ENCODE assay signal across 14 mouse cellular contexts in genomic region chr8:120902346-120902745, GRCm38 (mm10).
A peak's percentile ranks its signal among the peaks of the same experiment; 100 is the strongest.
DNase-seq lines count a peak whose midpoint lies in the region; ATAC-seq and TF ChIP-seq lines count a peak whose summit lies in the region.
"Had no signal": no experiment of that assay in that cellular context is flagged by ENCODE, and none has a peak within 500 bp of the region (broad histone marks: within the 10 kb centered on the region; RNA-seq: fewer than 3 reads in every experiment).

No protein-coding gene starts in this region.

- TF ChIP-seq CTCF in lung, embryonic 14.5 days (IDR thresholded peaks at IDR 0.05; ENCODE audit: low read depth), result no peak
- TF ChIP-seq CTCF in stomach, postnatal 0 days (IDR thresholded peaks at IDR 0.05; ENCODE audit: low read depth), result no peak

- H3K4me2 ChIP-seq in lung, embryonic 14.5 days, result no peak overlapping the region; the same call in 1 of the 2 replicates
- peak overlapping the region; percentile 17; the same call in 1 of the 2 replicates for H3K4me2 ChIP-seq in limb, embryonic 13.5 days (replicated peaks)
- no peak overlapping the region for H3K4me2 ChIP-seq in stomach, postnatal 0 days (replicated peaks; ENCODE audit: low read depth)
- H3K4me2 ChIP-seq: heart, embryonic 13.5 days; liver, embryonic 15.5 days had no signal

- no peak for ATAC-seq in lung, embryonic 14.5 days (ENCODE audit: insufficient read depth)
- ATAC-seq in limb, embryonic 13.5 days (ENCODE audit: low FRiP score, low read depth), result no peak
- peak; percentile 53; the same call in 1 of the 2 replicates for ATAC-seq in stomach, postnatal 0 days (ENCODE audit: low FRiP score, low TSS enrichment)
- ATAC-seq in CD4-positive, CD25-positive, alpha-beta regulatory T cell, adult 4 months, result no peak
- ATAC-seq in erythroblast, adult 5-6 weeks (replicated peaks; ENCODE audit: low FRiP score, poor library complexity, severe bottlenecking), result no peak
- ATAC-seq: forebrain, embryonic 14.5 days had no signal

- DNase-seq in lung, embryonic 14.5 days, result peak; percentile 81
- no peak for DNase-seq in lung, postnatal 25 days (ENCODE audit: low spot score)
- DNase-seq in fibroblast of lung, adult 2 months (ENCODE audit: low read depth), result peak; percentile 81
- no peak for DNase-seq in stomach, postnatal 0 days (ENCODE audit: low spot score)
- DNase-seq: cerebellum, postnatal 36 days; layer of hippocampus, postnatal 36 days; spleen, adult 18-20 months; thymus, postnatal 4 days had no signal

- H3K27ac ChIP-seq in lung, embryonic 14.5 days (ENCODE audit: low read depth), result peak overlapping the region; percentile 86
- no peak overlapping the region; the same call in 1 of the 2 replicates for H3K27ac ChIP-seq in limb, embryonic 13.5 days
- H3K27ac ChIP-seq in stomach, postnatal 0 days (replicated peaks), result peak overlapping the region; percentile 75
- H3K27ac ChIP-seq: heart, embryonic 13.5 days; liver, embryonic 15.5 days had no signal

- WGBS in lung, embryonic 14.5 days, result 9% methylated on average over 11 of the region's 11 CpGs
- 9% methylated on average over 11 of the region's 11 CpGs for WGBS in limb, embryonic 13.5 days
- 17% methylated on average over 11 of the region's 11 CpGs for WGBS in stomach, postnatal 0 days

- no peaks in the 10 kb centered on the region for H3K9me3 ChIP-seq in lung, embryonic 14.5 days (ENCODE audit: low read depth, low read length)
- peaks cover 8% of the 10 kb centered on the region; the same call in 1 of the 2 replicates for H3K9me3 ChIP-seq in limb, embryonic 13.5 days
- no peaks in the 10 kb centered on the region for H3K9me3 ChIP-seq in stomach, postnatal 0 days (ENCODE audit: control insufficient read depth, low read length)
- H3K9me3 ChIP-seq: liver, embryonic 15.5 days had no signal

- no peak overlapping the region for H3K4me3 ChIP-seq in lung, embryonic 14.5 days (ENCODE audit: low read depth, low read length)
- H3K4me3 ChIP-seq in limb, embryonic 13.5 days, result no peak overlapping the region
- H3K4me3 ChIP-seq in stomach, postnatal 0 days (ENCODE audit: low read depth, low read length), result no peak overlapping the region
- H3K4me3 ChIP-seq: heart, embryonic 13.5 days; liver, embryonic 15.5 days had no signal

- no peak for TF ChIP-seq EP300 in stomach, postnatal 0 days (optimal IDR thresholded peaks at IDR 0.05)

- H3K9ac ChIP-seq in lung, embryonic 14.5 days, result no peak overlapping the region
- no peak overlapping the region for H3K9ac ChIP-seq in limb, embryonic 13.5 days
- H3K9ac ChIP-seq in stomach, postnatal 0 days (ENCODE audit: low read length), result no peak overlapping the region
- H3K9ac ChIP-seq: heart, embryonic 13.5 days; liver, embryonic 15.5 days had no signal

- H3K27me3 ChIP-seq in lung, embryonic 14.5 days (ENCODE audit: insufficient read depth, low read length), result 0 out of 2 replicates have a peak, but pooled peaks cover 3% of the 10 kb centered on the region
- H3K27me3 ChIP-seq in limb, embryonic 13.5 days, result peaks cover 69% of the 10 kb centered on the region
- no peaks in the 10 kb centered on the region for H3K27me3 ChIP-seq in stomach, postnatal 0 days (ENCODE audit: control insufficient read depth, insufficient read depth, low read length)

- H3K36me3 ChIP-seq in lung, embryonic 14.5 days (ENCODE audit: insufficient read depth), result no peaks in the 10 kb centered on the region
- H3K36me3 ChIP-seq in limb, embryonic 13.5 days, result no peaks in the 10 kb centered on the region
- H3K36me3 ChIP-seq in stomach, postnatal 0 days (ENCODE audit: control insufficient read depth, insufficient read depth, low read length), result no peaks in the 10 kb centered on the region
- H3K36me3 ChIP-seq: heart, embryonic 13.5 days; liver, embryonic 15.5 days had no signal

- peaks cover 32% of the 10 kb centered on the region for H3K4me1 ChIP-seq in lung, embryonic 14.5 days (ENCODE audit: insufficient read depth)
- H3K4me1 ChIP-seq in limb, embryonic 13.5 days, result peaks cover 27% of the 10 kb centered on the region
- H3K4me1 ChIP-seq in stomach, postnatal 0 days (replicated peaks; ENCODE audit: control insufficient read depth, insufficient read depth), result 0 out of 2 replicates have a peak, but pooled peaks cover 2% of the 10 kb centered on the region
- H3K4me1 ChIP-seq: liver, embryonic 15.5 days had no signal

Comparison
In these comparisons a context has a peak if more than half of its experiments do, and no peak if none do; other contexts are left out.
1. DNase-seq: peak in lung, embryonic 14.5 days (single experiment) and fibroblast of lung, adult 2 months (single experiment); none in lung, postnatal 25 days (single experiment) and stomach, postnatal 0 days (single experiment).